Mouse (Mus musculus) neutrophil, adult 5-6 weeks (primary cell): ENCODE measurements around the gene S100a13. TPM values are rescaled to one million over a fixed set of nuclear protein-coding genes. Genes with fewer than 3 reads are reported as not detected.
A peak's percentile ranks its signal among the peaks of the same experiment; 100 is the strongest.

ENCODE experiments used
- ATAC-seq: fragments of 151-379, 151-347 bp; 2 replicates; pipeline ENCODE4 v1.8.0; 2017; ENCODE audit warnings: mild to moderate bottlenecking, moderate TSS enrichment; ENCODE audit not compliant: insufficient number of reproducible peaks, poor library complexity, low FRiP score, severe bottlenecking; ENCODE audit errors: extremely low read depth
- total RNA-seq: library from RNA; stranded (forward); fragments of 200-1000 nt; gene quantifications from 2 replicates; pipeline ENCODE4 v1.2.3, GENCODE M21; 2017

The S100a13 gene
- 35.1 and 41.4 TPM in 2 replicates for total RNA-seq

GRCm38 (mm10) chr3:90513796-90514590 lies at the start of gene S100a13, which contains the start of gene S100a1:
Gene S100a13 (plus strand): TSS chr3:90514435.
Gene S100a1 (minus strand): TSS chr3:90514392.
- ATAC-seq: peak; percentile 8; the same call in 1 of the 2 replicates

DNA sequence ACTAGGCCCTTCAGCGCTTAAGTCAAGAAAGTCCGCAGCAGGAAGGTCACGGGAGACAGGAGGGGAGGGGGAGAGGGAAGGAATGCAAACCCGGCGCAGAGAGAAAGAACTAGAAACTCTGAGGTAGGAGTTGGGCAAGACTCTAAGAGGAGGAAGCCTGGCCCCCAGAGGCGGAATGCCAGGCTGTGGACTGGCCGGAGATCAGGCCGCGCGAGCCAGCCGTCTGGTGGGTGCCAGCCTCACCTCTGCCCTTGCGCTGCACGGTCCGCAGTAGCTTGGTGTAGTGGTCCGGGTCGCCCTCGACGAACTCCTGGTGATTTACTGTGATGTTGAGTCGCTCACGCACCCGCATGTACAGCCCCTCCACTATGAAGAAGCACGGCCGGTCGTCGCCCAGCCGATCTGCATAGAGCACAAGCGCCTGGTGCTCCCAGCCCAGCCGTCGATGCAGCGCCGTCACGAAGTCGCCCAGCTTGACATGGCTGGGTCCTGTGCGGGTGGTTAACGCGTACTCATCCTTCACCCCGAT lies 49.6 kb upstream of the S100a13 start:
- ATAC-seq: no peak

GRCm38 (mm10) chr3:90465081-90465685 lies 49.1 kb upstream of the S100a13 start:
- ATAC-seq: peak; percentile 15; the same call in 1 of the 2 replicates

DNA sequence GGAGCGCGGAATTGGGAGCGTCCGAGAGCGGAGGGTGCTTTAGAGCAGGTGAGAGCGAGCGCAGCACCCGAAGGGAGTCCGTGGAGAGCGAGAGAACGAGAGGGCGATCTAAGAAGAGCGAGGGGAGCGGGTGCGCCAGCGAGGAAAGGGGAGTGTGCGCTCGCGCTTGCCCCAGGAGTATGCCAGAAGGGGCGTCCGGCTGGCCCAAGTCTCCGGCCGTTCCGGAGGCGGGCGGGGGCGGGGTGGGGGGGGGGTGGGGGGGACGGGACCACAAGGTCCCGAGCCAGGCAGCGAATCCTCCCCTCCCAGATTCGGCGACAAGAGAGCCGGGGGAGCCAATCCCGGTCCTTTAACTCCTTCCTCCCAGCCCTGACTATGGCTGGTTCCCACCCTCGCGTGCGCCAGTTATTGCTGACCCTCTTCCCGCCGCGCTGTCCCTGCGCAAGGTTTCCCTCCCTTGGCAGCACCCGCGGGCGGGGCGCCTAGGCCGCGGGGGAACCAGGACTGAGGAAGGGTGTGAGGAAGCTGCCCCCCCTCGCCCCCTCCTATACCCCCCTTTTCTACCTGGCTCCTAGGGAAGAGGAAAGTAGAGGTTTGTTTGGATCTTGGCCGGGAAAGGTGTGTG lies 48.4 kb upstream of the S100a13 start, which contains the start of gene Npr1:
Gene Npr1 (minus strand): TSS at position 181 of the 625 bp plus-strand sequence.
- ATAC-seq: peak; percentile 17; the same call in 1 of the 2 replicates

DNA sequence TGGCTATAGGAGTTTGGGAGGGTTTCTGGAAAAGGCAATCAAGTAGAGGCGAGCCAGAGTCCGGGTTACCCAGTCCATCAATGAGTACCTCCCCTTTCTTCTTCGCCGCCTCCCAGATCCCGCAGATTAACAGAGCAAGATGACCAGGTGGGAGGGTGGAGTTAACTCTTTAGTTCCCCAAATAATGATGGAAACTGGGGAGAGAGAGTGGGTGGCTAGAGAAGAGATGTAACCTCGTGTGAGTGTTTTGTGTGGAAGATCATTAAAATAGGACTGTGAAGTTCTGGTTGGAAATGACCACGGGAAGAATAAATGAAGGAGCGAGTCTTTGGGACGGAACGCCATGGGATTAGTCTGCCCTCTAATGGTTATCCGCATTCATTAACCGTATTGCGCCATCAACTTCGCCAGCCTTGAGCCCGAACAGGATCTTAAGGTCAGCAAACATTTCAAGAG lies 47.9 kb upstream of the S100a13 start:
- no peak for ATAC-seq

GRCm38 (mm10) chr3:90467618-90468300 lies 46.5 kb upstream of the S100a13 start:
- ATAC-seq: no peak

DNA sequence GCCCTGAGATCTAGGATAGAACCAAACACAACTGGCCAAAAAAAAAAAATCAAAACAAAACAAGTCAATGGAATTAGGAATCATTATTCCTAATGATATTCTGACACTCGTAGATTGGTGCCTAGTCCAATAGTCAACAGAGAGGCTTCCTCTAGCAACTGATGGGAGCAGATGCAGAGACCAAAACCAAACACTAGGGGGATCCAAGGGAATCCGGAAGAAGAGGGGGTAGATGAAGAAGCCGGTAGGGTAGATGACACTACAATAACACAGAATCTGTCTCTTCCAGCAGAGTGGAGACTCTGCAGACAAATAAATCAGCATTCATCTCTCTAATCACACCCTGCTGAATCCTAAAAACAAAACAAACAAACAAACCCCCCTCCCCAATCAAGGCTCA lies 42.0 kb upstream of the S100a13 start:
- peak; percentile 58 for ATAC-seq

GRCm38 (mm10) chr3:90475151-90475830 lies 38.9 kb upstream of the S100a13 start:
- ATAC-seq: no peak

- peak; percentile 99 for ATAC-seq
These were observed 38.2 kb upstream of the S100a13 start, which contains the start of gene Ilf2 for GRCm38 (mm10) chr3:90475831-90476611. Gene Ilf2 (plus strand): TSS chr3:90476126.

DNA sequence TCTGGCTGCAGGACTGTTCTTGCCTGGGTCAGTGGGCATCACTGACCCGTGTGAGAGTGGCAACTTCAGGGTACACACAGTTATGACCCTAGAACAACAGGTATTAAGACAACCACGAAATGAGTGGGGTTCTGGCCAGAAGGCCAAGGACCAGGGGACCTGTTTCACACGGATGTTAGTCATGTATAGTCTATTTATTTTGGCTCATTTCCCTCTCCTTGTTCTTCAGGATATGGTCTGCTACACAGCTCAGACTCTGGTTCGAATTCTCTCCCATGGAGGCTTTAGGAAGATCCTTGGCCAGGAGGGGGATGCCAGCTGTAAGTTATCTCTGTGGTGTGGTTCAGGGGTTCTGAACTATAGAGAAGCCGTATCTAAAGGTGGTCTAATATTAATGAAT lies 27.2 kb upstream of the S100a13 start:
- no peak for ATAC-seq

GRCm38 (mm10) chr3:90488576-90488975 lies 25.7 kb upstream of the S100a13 start:
- ATAC-seq: no peak

- ATAC-seq: peak; percentile 98
These were observed 23.5 kb upstream of the S100a13 start, which contains the start of gene Snapin for GRCm38 (mm10) chr3:90490696-90491256. Gene Snapin (minus strand): TSS chr3:90491033.

GRCm38 (mm10) chr3:90491350-90491749 lies 22.9 kb upstream of the S100a13 start:
- ATAC-seq: no peak

DNA sequence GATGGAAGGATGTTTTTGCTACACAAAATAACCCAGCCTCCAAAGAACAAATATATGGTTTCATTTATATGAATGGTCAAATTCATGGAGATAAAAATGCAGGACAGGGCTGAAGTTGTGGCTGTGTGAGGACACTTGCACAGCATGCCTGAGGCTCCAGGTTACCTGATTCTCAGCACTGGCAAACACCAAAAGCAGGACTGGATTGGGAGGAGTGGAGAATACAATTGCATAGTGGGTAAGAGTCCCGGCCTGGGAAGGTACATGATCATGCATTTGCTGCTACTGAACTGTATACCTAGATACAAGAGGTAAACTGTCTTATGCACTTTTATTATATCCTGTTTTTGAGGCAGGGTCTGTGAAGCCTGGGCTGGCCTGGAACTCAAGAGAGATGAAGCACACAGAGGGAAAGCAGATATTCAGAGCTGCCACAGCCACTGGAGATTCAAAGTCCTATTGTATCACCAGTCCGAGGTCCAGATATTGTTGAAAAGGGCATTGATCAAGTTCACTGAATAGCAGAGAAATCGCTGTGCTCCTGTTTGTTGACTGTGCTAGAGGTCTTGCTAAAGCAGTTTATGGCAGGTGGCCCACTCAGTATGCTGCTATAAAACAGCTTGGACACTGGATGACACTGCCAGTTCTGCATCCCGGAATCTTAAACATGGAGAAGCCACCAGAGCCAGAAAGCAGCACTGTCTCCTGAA lies 20.2 kb upstream of the S100a13 start:
- ATAC-seq: no peak

DNA sequence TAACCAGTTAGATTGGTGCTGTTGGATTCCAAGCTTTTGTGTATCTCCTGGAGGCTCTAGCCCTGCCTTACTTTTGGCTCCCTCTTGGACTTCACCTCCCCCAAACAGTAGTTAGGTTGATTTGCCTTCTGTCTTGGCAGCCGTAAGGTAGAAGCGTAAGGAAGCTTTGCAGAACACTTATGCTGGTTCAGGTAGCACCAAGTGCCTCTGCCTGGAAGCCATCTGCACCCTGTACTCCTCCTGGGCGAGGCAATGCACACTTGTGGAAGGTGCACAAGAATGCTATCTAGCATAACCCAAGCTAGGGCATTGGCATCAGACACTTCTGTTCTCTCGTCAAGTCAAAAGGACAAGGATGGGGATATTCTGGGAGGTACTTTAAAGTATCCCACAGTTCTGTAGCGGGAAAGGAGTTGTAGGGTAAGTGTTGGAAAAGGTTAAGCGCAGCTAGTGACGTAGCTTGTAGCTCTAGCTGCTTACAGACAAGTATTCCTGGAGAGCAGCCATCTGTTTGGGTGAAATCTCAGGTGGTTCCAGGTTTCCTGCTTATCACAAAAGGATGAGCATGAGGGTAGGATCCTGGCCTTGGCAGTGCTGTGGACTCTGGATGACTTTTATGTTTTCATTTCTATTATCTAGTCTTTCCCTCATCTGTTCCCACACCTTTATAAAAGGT lies 18.2 kb upstream of the S100a13 start:
- no peak for ATAC-seq

- ATAC-seq: no peak
These were observed 16.6 kb upstream of the S100a13 start for GRCm38 (mm10) chr3:90497597-90497996.
